Mouse (Mus musculus): ENCODE data around the gene Csnk1d.

Gene Csnk1d

GRCm38 (mm10) chr11:120984448-120985330, 6.4 kb downstream of the Csnk1d start:
- peak; percentile 47 to 67 for DNase-seq

- DNase-seq = no peak
Observed at GRCm38 (mm10) chr11:120982459-120982858, 8.7 kb downstream of the Csnk1d start.

GRCm38 (mm10) chr11:120981661-120982060, 9.5 kb downstream of the Csnk1d start:
- DNase-seq = no peak

GRCm38 (mm10) chr11:120980427-120981035, 10.6 kb downstream of the Csnk1d start:
- DNase-seq = no peak

- DNase-seq = no peak
Observed at GRCm38 (mm10) chr11:120979711-120980426, 11.3 kb downstream of the Csnk1d start.

GRCm38 (mm10) chr11:120973318-120973717, 17.8 kb downstream of the Csnk1d start:
- DNase-seq = peak; percentile 4 to 19

- no peak for DNase-seq
Observed at GRCm38 (mm10) chr11:120971237-120971636, 19.9 kb downstream of the Csnk1d start.

GRCm38 (mm10) chr11:120969742-120970141, 21.4 kb downstream of the Csnk1d start:
- DNase-seq = no peak

GRCm38 (mm10) chr11:120965587-120965986, 25.5 kb downstream of the Csnk1d start:
- no peak for DNase-seq

- DNase-seq = no peak
Observed at GRCm38 (mm10) chr11:120964195-120965157, 26.7 kb downstream of the Csnk1d start.

- no peak for DNase-seq
Observed at GRCm38 (mm10) chr11:120962909-120963308, 28.2 kb downstream of the Csnk1d start.

GRCm38 (mm10) chr11:120962050-120962771, 28.9 kb downstream of the Csnk1d start:
- DNase-seq = no peak

- no peak for DNase-seq
Observed at GRCm38 (mm10) chr11:120961594-120961993, 29.5 kb downstream of the Csnk1d start.

GRCm38 (mm10) chr11:120960248-120960647, 30.9 kb downstream of the Csnk1d start:
- no peak for DNase-seq

GRCm38 (mm10) chr11:120959564-120959963, 31.6 kb downstream of the Csnk1d start:
- no peak for DNase-seq

GRCm38 (mm10) chr11:120959066-120959465, 32.1 kb downstream of the Csnk1d start:
- DNase-seq = peak in 1 of 2 experiments; percentile 9

GRCm38 (mm10) chr11:120957731-120958257, 33.3 kb downstream of the Csnk1d start:
- peak in 1 of 2 experiments; percentile 20 for DNase-seq

- DNase-seq = peak; percentile 39 to 60
Observed at GRCm38 (mm10) chr11:120957052-120957451, 34.1 kb downstream of the Csnk1d start.

- DNase-seq = no peak
Observed at GRCm38 (mm10) chr11:120955701-120956100, 35.4 kb downstream of the Csnk1d start.

- no peak for DNase-seq
Observed at GRCm38 (mm10) chr11:120954936-120955335, 36.2 kb downstream of the Csnk1d start.

Measured in cerebellum, postnatal 25 days (tissue).